Mouse (Mus musculus) hematopoietic multipotent progenitor cell, adult 10-12 weeks (in vitro differentiated cells): ENCODE results near the gene Gm28919. TPM values are rescaled to one million over a fixed set of nuclear protein-coding genes. Genes with fewer than 3 reads are reported as not detected.

Experiments used
- polyA plus RNA-seq: library from polyadenylated mRNA; stranded (reverse); fragments of >175 nt; gene quantifications from 2 replicates; pipeline ENCODE4 v1.2.3, GENCODE M21; 2012; ENCODE audit warnings: low replicate concordance

Gm28919 gene
- polyA plus RNA-seq, result not detected in 2 replicates

DNA sequence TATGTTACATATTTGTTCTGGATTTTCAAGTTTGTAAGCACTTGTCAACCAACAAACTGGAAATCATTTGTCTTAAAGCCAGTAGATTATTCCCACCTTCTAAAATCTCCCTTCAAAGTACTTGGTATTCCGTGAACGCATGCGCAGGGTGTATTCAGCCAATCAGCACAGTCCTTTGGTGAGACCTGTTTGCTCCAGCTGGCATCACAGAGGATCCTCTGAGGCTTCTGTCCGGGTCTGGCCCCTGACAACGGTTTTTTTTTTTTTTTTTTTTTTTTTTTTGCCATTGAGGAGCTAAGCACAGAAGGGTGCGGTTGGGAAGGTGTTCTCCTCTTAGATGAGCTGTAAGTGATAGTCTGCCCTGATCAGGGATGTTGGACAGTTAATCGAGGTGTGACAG, at the start of gene Gm28919:
TSS of gene Gm28919 (plus strand) at position 301 of the 400 bp plus-strand sequence.

Other genes starting within 250 kb of the Gm28919 start
- not detected in 2 replicates for gene Gm21719, start 99.3 kb downstream of the Gm28919 start, polyA plus RNA-seq